Mouse (Mus musculus): ENCODE measurements at regions not wholly inside any gene's neighbourhood (a gene's known extent, or its start where the extent isn't known, plus 50 kb on each side); places are given as distances from the start of the nearest gene placed in this dataset.

DNA sequence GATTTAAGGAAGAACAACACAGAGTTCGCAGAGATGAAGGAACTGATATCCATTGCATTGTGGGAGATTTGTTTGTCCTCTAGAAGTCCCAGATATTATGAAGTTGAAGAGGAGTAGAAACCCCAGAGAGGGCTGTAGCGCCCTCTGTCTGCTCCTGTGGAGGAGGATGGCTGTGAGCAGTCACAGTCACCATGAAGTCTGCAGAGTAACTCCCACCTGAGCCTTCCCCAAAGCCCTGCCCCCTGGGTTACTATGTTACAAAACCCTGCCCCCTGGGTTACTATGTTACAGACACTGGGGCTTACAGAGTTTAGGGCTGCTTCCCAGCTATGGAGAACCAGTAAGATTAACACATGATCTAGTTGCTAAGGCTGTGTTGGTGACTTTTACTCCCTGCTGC lies 62.9 kb upstream of the Irs2 start:
- TF ChIP-seq CTCF (IDR thresholded peaks at IDR 0.05; ENCODE audit: control insufficient read depth, insufficient read depth, insufficient replicate concordance, low read depth, low read length) = no peak
- TF ChIP-seq POLR2A (IDR thresholded peaks at IDR 0.05; ENCODE audit: control insufficient read depth, low read depth, low read length) = no peak
